Mouse (Mus musculus): Measurements from ENCODE around the gene Pum1.
"Not testable (repeated sequence)": the region's sequence is repeated elsewhere in the genome, so short reads cannot be mapped to it uniquely, and the experiment has no call there.

GRCm38 (mm10) chr4:130635076-130635475 lies 28.0 kb upstream of the Pum1 start:
- TF ChIP-seq CTCF, POLR2A (IDR thresholded peaks at IDR 0.05; ENCODE audit: insufficient read depth, low read depth, low read length): not testable (repeated sequence)

Data from olfactory bulb, adult 2 months (tissue).